In the genomic region with DNA sequence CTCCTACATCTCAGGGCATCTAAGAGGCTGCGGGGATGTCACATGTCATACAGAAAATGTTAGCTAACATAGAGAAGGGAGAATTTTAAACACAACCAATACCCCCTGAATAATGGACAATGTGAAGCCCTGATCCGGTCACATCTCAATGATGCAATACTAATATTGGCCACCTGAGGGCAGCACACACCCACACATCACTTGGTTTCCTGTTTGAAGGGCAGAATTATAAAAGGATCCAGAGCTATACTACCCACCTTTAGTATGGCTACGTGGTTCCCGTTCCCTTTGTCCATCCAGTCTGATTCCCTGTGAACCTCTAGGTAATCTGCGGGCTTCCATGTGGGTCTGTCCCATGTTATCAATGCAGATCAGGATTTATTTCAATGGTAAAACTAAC, we compare ENCODE assay signal across 9 mouse cellular contexts. TPM values are rescaled to one million over a fixed set of nuclear protein-coding genes. Genes with fewer than 3 reads are reported as not detected.
DNase-seq lines count a peak whose midpoint lies in the region; ATAC-seq and TF ChIP-seq lines count a peak whose summit lies in the region.
"Had no signal": no experiment of that assay in that cellular context is flagged by ENCODE, and none has a peak within 500 bp of the region (broad histone marks: within the 10 kb centered on the region; RNA-seq: fewer than 3 reads in every experiment).

No protein-coding gene starts in this region.

- H3K9me3 ChIP-seq in heart, postnatal 0 days (replicated peaks; ENCODE audit: control insufficient read depth, low read length): no peaks in the 10 kb centered on the region
- H3K9me3 ChIP-seq in midbrain, embryonic 14.5 days (ENCODE audit: control insufficient read depth, low read length): no peaks in the 10 kb centered on the region

- H3K4me2 ChIP-seq in heart, postnatal 0 days (ENCODE audit: low read depth, low read length): no peak overlapping the region
- no peak overlapping the region for H3K4me2 ChIP-seq in midbrain, embryonic 14.5 days (ENCODE audit: low read length)

- WGBS in heart, postnatal 0 days: 18% methylated on average over 5 of the region's 5 CpGs
- 14% methylated on average over 5 of the region's 5 CpGs for WGBS in midbrain, embryonic 14.5 days
- 12% methylated on average over 5 of the region's 5 CpGs for WGBS in spleen, adult 2 months

- peaks cover 3% of the 10 kb centered on the region; the same call in 1 of the 2 replicates for H3K27me3 ChIP-seq in heart, postnatal 0 days (ENCODE audit: control insufficient read depth, insufficient read depth, low read length)
- H3K27me3 ChIP-seq in midbrain, embryonic 14.5 days (ENCODE audit: control insufficient read depth, insufficient read depth, low read length): peaks cover 3% of the 10 kb centered on the region; the same call in 1 of the 2 replicates
- H3K27me3 ChIP-seq in spleen, adult 2 months (ENCODE audit: control insufficient read depth, insufficient read depth, low read length): no peaks in the 10 kb centered on the region

- TF ChIP-seq POLR2A in spleen, adult 2 months (IDR thresholded peaks at IDR 0.05; ENCODE audit: low read depth, low read length): no peak

- peak; percentile 82 for TF ChIP-seq CTCF in heart, postnatal 0 days (IDR thresholded peaks at IDR 0.05; ENCODE audit: low read depth)
- peak; percentile 54; the same call in 1 of the 2 replicates for TF ChIP-seq CTCF in spleen, adult 2 months (IDR thresholded peaks at IDR 0.05; ENCODE audit: extremely low read depth, insufficient read depth, insufficient read length, insufficient replicate concordance)

- no peak overlapping the region for H3K9ac ChIP-seq in heart, postnatal 0 days (replicated peaks; ENCODE audit: low read depth, low read length)
- no peak overlapping the region for H3K9ac ChIP-seq in midbrain, embryonic 14.5 days (replicated peaks; ENCODE audit: low read length)

- peak; percentile 17 for DNase-seq in heart, postnatal 0 days (ENCODE audit: low spot score)
- DNase-seq in heart, postnatal 25 days (ENCODE audit: low spot score): no peak
- DNase-seq in adrenal gland, postnatal 10 days: peak; percentile 83
- DNase-seq in embryo, embryonic 9.5 days (ENCODE audit: extremely low spot score): peak; percentile 69
- peak; percentile 74 for DNase-seq in heart, postnatal 4 days
- DNase-seq in layer of hippocampus, postnatal 36 days: peak; percentile 63 to 66
- DNase-seq in midbrain, embryonic 14.5 days: peak; percentile 91
- peak in 1 of 2 experiments; percentile 27 for DNase-seq in spleen, adult 2 months (ENCODE audit: low read depth in 1 of 2, low spot score in 2 of 2)

- ATAC-seq in heart, postnatal 0 days (ENCODE audit: insufficient read depth, low read depth): no peak
- ATAC-seq in midbrain, embryonic 14.5 days (ENCODE audit: low FRiP score, low TSS enrichment): peak; percentile 17; the same call in 1 of the 2 replicates

- H3K4me1 ChIP-seq in heart, postnatal 0 days (ENCODE audit: control insufficient read depth, insufficient read depth): no peaks in the 10 kb centered on the region
- H3K4me1 ChIP-seq in midbrain, embryonic 14.5 days (ENCODE audit: control insufficient read depth, insufficient read depth, low read length): peaks cover 4% of the 10 kb centered on the region
- no peaks in the 10 kb centered on the region for H3K4me1 ChIP-seq in spleen, adult 2 months (ENCODE audit: control insufficient read depth, insufficient read depth, insufficient read length)

- no peaks in the 10 kb centered on the region for H3K36me3 ChIP-seq in heart, postnatal 0 days (replicated peaks; ENCODE audit: control insufficient read depth, insufficient read depth, low read length)
- no peaks in the 10 kb centered on the region for H3K36me3 ChIP-seq in midbrain, embryonic 14.5 days (ENCODE audit: control insufficient read depth, insufficient read depth, low read length)
- no peaks in the 10 kb centered on the region for H3K36me3 ChIP-seq in spleen, adult 2 months (ENCODE audit: control insufficient read depth, insufficient read depth, low read length)

- no peak overlapping the region for H3K27ac ChIP-seq in heart, postnatal 0 days (ENCODE audit: low read depth)
- no peak overlapping the region for H3K27ac ChIP-seq in midbrain, embryonic 14.5 days (replicated peaks; ENCODE audit: low read depth, low read length)
- H3K27ac ChIP-seq in spleen, adult 2 months (ENCODE audit: insufficient read depth, low read length): no peak overlapping the region
- H3K27ac ChIP-seq: macrophage had no signal

- intact Hi-C loops in heart, postnatal 25 days (cut with DNase I): loop anchor here (1.0 to 5.0 kb wide), 4 partner anchors 109 to 608 kb away; no protein-coding TSS in a partner anchor

- H3K4me3 ChIP-seq in heart, postnatal 0 days (ENCODE audit: low read depth, low read length): no peak overlapping the region
- H3K4me3 ChIP-seq in midbrain, embryonic 14.5 days (replicated peaks; ENCODE audit: low read depth, low read length): no peak overlapping the region
- H3K4me3 ChIP-seq in spleen, adult 2 months (ENCODE audit: extremely low read depth, insufficient read depth, insufficient read length): no peak overlapping the region

- TF ChIP-seq EP300 in heart, postnatal 0 days (IDR thresholded peaks at IDR 0.05; ENCODE audit: low read depth): no peak

RNA-seq across cellular contexts. Expression of a gene that starts 41.4 kb away (rescaled TPM):
- not detected in 2 replicates for total RNA-seq in heart, postnatal 0 days (2014; rRNA removed; ENCODE audit: low replicate concordance)
- polyA plus RNA-seq in heart, postnatal 0 days (2015; fragmentation: Nextera tagmentation; extraction: Ambion mirVana): not detected in 2 replicates
- total RNA-seq in heart, postnatal 25 days (2021): not detected
- under 1 TPM; 0.30 TPM for total RNA-seq in adrenal gland, postnatal 10 days (2021)
- total RNA-seq in heart, postnatal 4 days (2021): under 1 TPM in 1 of 2 experiments, not detected in 1; 0.07 TPM
- 10 to 100 TPM; 85.6 to 92.5 TPM for total RNA-seq in layer of hippocampus, postnatal 36 days (2021)
- 15.0 and 25.9 TPM in 2 replicates for polyA plus RNA-seq in midbrain, embryonic 14.5 days (2014; fragmentation: Nextera tagmentation; extraction: Ambion mirVana)
- not detected in 2 replicates for polyA plus RNA-seq in spleen, adult 2 months (2012; rRNA removed)
- polyA plus RNA-seq: macrophage had no signal

RNA-seq across cellular contexts. Expression of a gene that starts 47.2 kb away (rescaled TPM):
- total RNA-seq in heart, postnatal 0 days (2014; rRNA removed; ENCODE audit: low replicate concordance): 0.08 TPM in 1 of 2 replicates, not detected in the other
- 0.03 and 0.07 TPM in 2 replicates for polyA plus RNA-seq in heart, postnatal 0 days (2015; fragmentation: Nextera tagmentation; extraction: Ambion mirVana)
- total RNA-seq in heart, postnatal 25 days (2021): 1 to 10 TPM; 1.1 TPM
- total RNA-seq in adrenal gland, postnatal 10 days (2021): 1 to 10 TPM; 3.9 to 5.8 TPM
- total RNA-seq in heart, postnatal 4 days (2021): 1 to 10 TPM in 1 of 2 experiments, under 1 TPM in 1; 0.88 to 1.2 TPM
- total RNA-seq in layer of hippocampus, postnatal 36 days (2021): 100 to 1,000 TPM; 324 to 330 TPM
- polyA plus RNA-seq in midbrain, embryonic 14.5 days (2014; fragmentation: Nextera tagmentation; extraction: Ambion mirVana): 23.5 and 24.1 TPM in 2 replicates
- 0.04 and 0.07 TPM in 2 replicates for polyA plus RNA-seq in spleen, adult 2 months (2012; rRNA removed)
- polyA plus RNA-seq: macrophage had no signal

Comparison
In these comparisons a context has a peak if more than half of its experiments do, and no peak if none do; other contexts are left out.
1. RNA of a gene that starts 41.4 kb away (total RNA-seq): 85.6 to 92.5 TPM in layer of hippocampus, postnatal 36 days; 0.30 TPM in adrenal gland, postnatal 10 days, 0.07 TPM in heart, postnatal 4 days, not detected in heart, postnatal 0 days and not detected in heart, postnatal 25 days; every median in the first group is over 10 times any median in the second.
2. RNA of a gene that starts 47.2 kb away (total RNA-seq): 324 to 330 TPM in layer of hippocampus, postnatal 36 days; 3.9 to 5.8 TPM in adrenal gland, postnatal 10 days, 0.88 to 1.2 TPM in heart, postnatal 4 days, 1.1 TPM in heart, postnatal 25 days and 0.08 TPM in heart, postnatal 0 days; every median in the first group is over 10 times any median in the second.